Mouse (Mus musculus) neutrophil, adult 59 days (primary cell): ENCODE data around the gene Olfr392. TPM values are rescaled to one million over a fixed set of nuclear protein-coding genes. Genes with fewer than 3 reads are reported as not detected.

Source experiments
- total RNA-seq, 2 experiments: library from RNA; stranded (reverse); gene quantifications; 1 replicate in 1 of 2; 2 replicates in 1 of 2; pipeline ENCODE4 v1.2.4; 2023

Gene Olfr392
- not detected for total RNA-seq

GRCm38 (mm10) chr11:73816949-73817348 is at the start of gene Olfr392:
Gene Olfr392 (minus strand): TSS chr11:73817049.

GRCm38 (mm10) chr11:73851354-73851753 is 34.5 kb upstream of the Olfr392 start, which contains the start of gene Olfr393:
Gene Olfr393 (minus strand): TSS chr11:73851454.

GRCm38 (mm10) chr11:73802952-73803351 is 13.9 kb downstream of the Olfr392 start, which contains the start of gene Olfr391-ps:
Gene Olfr391-ps (minus strand): TSS chr11:73803052.

DNA sequence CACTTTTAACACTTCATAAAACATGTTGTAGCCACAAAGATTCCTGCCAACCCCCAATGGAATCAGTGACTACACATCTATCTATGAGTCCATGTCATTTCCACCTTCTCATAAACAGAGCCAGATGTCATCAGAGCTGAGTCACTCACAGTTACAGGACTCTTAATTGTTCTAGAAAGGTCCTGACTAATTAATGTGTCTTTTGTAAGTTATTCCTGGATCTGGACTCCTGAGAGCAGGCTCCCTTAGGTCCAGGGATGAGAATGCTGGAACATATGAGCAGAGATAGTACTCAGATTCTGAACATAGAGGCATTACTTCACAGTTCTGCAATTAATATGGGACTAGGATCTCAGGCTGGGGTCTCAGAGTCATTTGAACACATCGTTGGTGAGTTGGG is 34.2 kb downstream of the Olfr392 start, which contains the start of gene Olfr390:
Olfr390 (plus strand) TSS at position 301 of the 400 bp plus-strand sequence.

GRCm38 (mm10) chr11:73780613-73781012 is 36.2 kb downstream of the Olfr392 start, which contains the start of gene Olfr389:
Gene Olfr389 (minus strand): TSS chr11:73780713.

Other genes starting within 250 kb of the Olfr392 start
- not detected for gene Olfr385, start 224.0 kb downstream of the Olfr392 start, total RNA-seq
- not detected for gene Olfr384, start 218.5 kb downstream of the Olfr392 start, total RNA-seq
- gene Zfp735, start 128.3 kb downstream of the Olfr392 start, total RNA-seq = not detected
- not detected for gene Olfr389, start 36.3 kb downstream of the Olfr392 start, total RNA-seq
- not detected for gene Olfr390, start 34.1 kb downstream of the Olfr392 start, total RNA-seq
- not detected for gene Olfr391-ps, start 14.0 kb downstream of the Olfr392 start, total RNA-seq
- not detected for gene Olfr393, start 34.4 kb upstream of the Olfr392 start, total RNA-seq
- not detected for gene Olfr394, start 73.7 kb upstream of the Olfr392 start, total RNA-seq
- not detected for gene Olfr395, start 92.2 kb upstream of the Olfr392 start, total RNA-seq
- gene Olfr23, start 119.6 kb upstream of the Olfr392 start, total RNA-seq = not detected
- gene Olfr397, start 143.8 kb upstream of the Olfr392 start, total RNA-seq = not detected
- gene Olfr398, start 173.4 kb upstream of the Olfr392 start, total RNA-seq = not detected
- not detected for gene Olfr139, start 239.5 kb upstream of the Olfr392 start, total RNA-seq
- gene Olfr399, start 239.6 kb upstream of the Olfr392 start, total RNA-seq = not detected